12 mouse cellular contexts compared by ENCODE assay signal in genomic region chr5:116538491-116538890, GRCm38 (mm10). TPM values are rescaled to one million over a fixed set of nuclear protein-coding genes. Genes with fewer than 3 reads are reported as not detected.
DNase-seq lines count a peak whose midpoint lies in the region; ATAC-seq and TF ChIP-seq lines count a peak whose summit lies in the region.
"Had no signal": no experiment of that assay in that cellular context is flagged by ENCODE, and none has a peak within 500 bp of the region (broad histone marks: within the 10 kb centered on the region; RNA-seq: fewer than 3 reads in every experiment).

No protein-coding gene starts in this region.

- ATAC-seq in forebrain, postnatal 0 days = no peak
- no peak for ATAC-seq in forebrain, embryonic 12.5 days (ENCODE audit: low FRiP score)
- ATAC-seq in liver, embryonic 14.5 days (ENCODE audit: insufficient read depth) = no peak
- no peak for ATAC-seq in liver, embryonic 11.5 days (replicated peaks; ENCODE audit: low FRiP score)
- ATAC-seq in embryonic facial prominence, embryonic 11.5 days (replicated peaks; ENCODE audit: insufficient number of reproducible peaks, low FRiP score, low TSS enrichment, low read depth) = no peak

- H3K36me3 ChIP-seq in forebrain, postnatal 0 days (ENCODE audit: insufficient read depth) = no peaks in the 10 kb centered on the region
- H3K36me3 ChIP-seq in forebrain, embryonic 12.5 days (replicated peaks) = 0 out of 2 replicates have a peak, but pooled peaks cover 9% of the 10 kb centered on the region
- no peaks in the 10 kb centered on the region for H3K36me3 ChIP-seq in liver, embryonic 14.5 days (replicated peaks; ENCODE audit: control insufficient read depth, insufficient read depth, low read depth)
- no peaks in the 10 kb centered on the region for H3K36me3 ChIP-seq in liver, embryonic 11.5 days (ENCODE audit: control insufficient read depth, insufficient read depth, low read length)
- no peaks in the 10 kb centered on the region for H3K36me3 ChIP-seq in embryonic facial prominence, embryonic 11.5 days (replicated peaks; ENCODE audit: control insufficient read depth, insufficient read depth, low read depth, low read length)
- H3K36me3 ChIP-seq: limb, embryonic 12.5 days had no signal

- no peak overlapping the region for H3K27ac ChIP-seq in forebrain, postnatal 0 days (ENCODE audit: low read depth, low read length)
- H3K27ac ChIP-seq in forebrain, embryonic 12.5 days = no peak overlapping the region
- H3K27ac ChIP-seq in liver, embryonic 14.5 days = no peak overlapping the region
- H3K27ac ChIP-seq in liver, embryonic 11.5 days (ENCODE audit: low read depth, low read length) = no peak overlapping the region
- H3K27ac ChIP-seq in embryonic facial prominence, embryonic 11.5 days (replicated peaks; ENCODE audit: low read depth, low read length) = no peak overlapping the region
- H3K27ac ChIP-seq: limb, embryonic 12.5 days had no signal

- no peaks in the 10 kb centered on the region for H3K27me3 ChIP-seq in forebrain, postnatal 0 days (ENCODE audit: insufficient read depth, low read length)
- H3K27me3 ChIP-seq in forebrain, embryonic 12.5 days = no peaks in the 10 kb centered on the region
- H3K27me3 ChIP-seq in liver, embryonic 14.5 days (ENCODE audit: control insufficient read depth, insufficient read depth, low read length) = no peaks in the 10 kb centered on the region
- H3K27me3 ChIP-seq in liver, embryonic 11.5 days (replicated peaks; ENCODE audit: control insufficient read depth, insufficient read depth, low read length) = no peaks in the 10 kb centered on the region
- H3K27me3 ChIP-seq in embryonic facial prominence, embryonic 11.5 days (ENCODE audit: control insufficient read depth, insufficient read depth, low read length) = no peaks in the 10 kb centered on the region
- H3K27me3 ChIP-seq: CH12.LX; limb, embryonic 12.5 days had no signal

- H3K4me1 ChIP-seq in forebrain, postnatal 0 days (ENCODE audit: insufficient read depth) = peaks cover 3% of the 10 kb centered on the region; the same call in 1 of the 2 replicates
- H3K4me1 ChIP-seq in forebrain, embryonic 12.5 days = peaks cover 16% of the 10 kb centered on the region
- H3K4me1 ChIP-seq in liver, embryonic 14.5 days (replicated peaks; ENCODE audit: control insufficient read depth in 2 of 2, insufficient read depth in 2 of 2, low read length in 1 of 2) = no peaks in the 10 kb centered on the region
- H3K4me1 ChIP-seq in liver, embryonic 11.5 days (replicated peaks; ENCODE audit: control insufficient read depth, insufficient read depth, low read length) = no peaks in the 10 kb centered on the region
- no peaks in the 10 kb centered on the region for H3K4me1 ChIP-seq in embryonic facial prominence, embryonic 11.5 days (ENCODE audit: control insufficient read depth, insufficient read depth, low read length)
- H3K4me1 ChIP-seq: limb, embryonic 12.5 days had no signal

- TF ChIP-seq CTCF in forebrain, postnatal 0 days (IDR thresholded peaks at IDR 0.05; ENCODE audit: low read depth) = peak; percentile 54
- peak; percentile 47 for TF ChIP-seq CTCF in liver, embryonic 14.5 days (IDR thresholded peaks at IDR 0.05; ENCODE audit: low read depth)

- TF ChIP-seq EP300 in liver, embryonic 14.5 days (IDR thresholded peaks at IDR 0.05; ENCODE audit: low read depth) = no peak

- no peaks in the 10 kb centered on the region for H3K9me3 ChIP-seq in forebrain, postnatal 0 days (ENCODE audit: low read length)
- H3K9me3 ChIP-seq in forebrain, embryonic 12.5 days = no peaks in the 10 kb centered on the region
- H3K9me3 ChIP-seq in liver, embryonic 14.5 days (ENCODE audit: control insufficient read depth, low read length) = no peaks in the 10 kb centered on the region; the same call in 1 of the 2 replicates
- H3K9me3 ChIP-seq in liver, embryonic 11.5 days (ENCODE audit: control insufficient read depth, low read length) = no peaks in the 10 kb centered on the region
- no peaks in the 10 kb centered on the region for H3K9me3 ChIP-seq in embryonic facial prominence, embryonic 11.5 days (replicated peaks; ENCODE audit: control insufficient read depth, low read length)

- no peak for DNase-seq in forebrain, postnatal 0 days
- DNase-seq in liver, embryonic 14.5 days (ENCODE audit: low read depth in 3 of 3, low spot score in 3 of 3) = no peak
- no peak for DNase-seq in liver, embryonic 11.5 days (ENCODE audit: low spot score)
- peak; percentile 16 for DNase-seq in NIH3T3 (ENCODE audit: low read depth)
- DNase-seq in embryonic facial prominence, embryonic 11.5 days (ENCODE audit: low spot score) = peak; percentile 14
- DNase-seq in frontal cortex, postnatal 36 days (ENCODE audit: low spot score in 2 of 2) = no peak
- DNase-seq: heart, postnatal 4 days; kidney, postnatal 14 days had no signal

- no peak overlapping the region for H3K4me2 ChIP-seq in forebrain, postnatal 0 days (ENCODE audit: low read depth)
- no peak overlapping the region for H3K4me2 ChIP-seq in forebrain, embryonic 12.5 days
- no peak overlapping the region for H3K4me2 ChIP-seq in liver, embryonic 14.5 days (ENCODE audit: low read depth)
- H3K4me2 ChIP-seq in liver, embryonic 11.5 days = no peak overlapping the region
- no peak overlapping the region for H3K4me2 ChIP-seq in embryonic facial prominence, embryonic 11.5 days (ENCODE audit: low read depth, low read length)
- H3K4me2 ChIP-seq: limb, embryonic 12.5 days had no signal

- no peak overlapping the region for H3K9ac ChIP-seq in forebrain, postnatal 0 days
- H3K9ac ChIP-seq in forebrain, embryonic 12.5 days = no peak overlapping the region
- no peak overlapping the region for H3K9ac ChIP-seq in liver, embryonic 14.5 days (replicated peaks)
- H3K9ac ChIP-seq in liver, embryonic 11.5 days (ENCODE audit: low read depth, low read length) = no peak overlapping the region
- no peak overlapping the region for H3K9ac ChIP-seq in embryonic facial prominence, embryonic 11.5 days (replicated peaks; ENCODE audit: low read length)
- H3K9ac ChIP-seq: limb, embryonic 12.5 days had no signal

- WGBS in forebrain, postnatal 0 days = 62% methylated on average over 3 of the region's 3 CpGs
- 62% methylated on average over 3 of the region's 3 CpGs for WGBS in forebrain, embryonic 12.5 days
- WGBS in liver, embryonic 14.5 days (ENCODE audit: insufficient replicate concordance) = 37% methylated on average over 3 of the region's 3 CpGs
- 41% methylated on average over 3 of the region's 3 CpGs for WGBS in liver, embryonic 11.5 days
- WGBS in embryonic facial prominence, embryonic 11.5 days = 57% methylated on average over 3 of the region's 3 CpGs

- H3K4me3 ChIP-seq in forebrain, postnatal 0 days (ENCODE audit: low read depth, low read length) = no peak overlapping the region
- no peak overlapping the region for H3K4me3 ChIP-seq in forebrain, embryonic 12.5 days (replicated peaks)
- no peak overlapping the region for H3K4me3 ChIP-seq in liver, embryonic 14.5 days (ENCODE audit: insufficient read depth in 1 of 2, low read depth in 2 of 2, low read length in 2 of 2)
- H3K4me3 ChIP-seq in liver, embryonic 11.5 days (ENCODE audit: low read depth, low read length) = no peak overlapping the region
- no peak overlapping the region for H3K4me3 ChIP-seq in embryonic facial prominence, embryonic 11.5 days (ENCODE audit: low read depth, low read length)
- H3K4me3 ChIP-seq: limb, embryonic 12.5 days had no signal

RNA-seq across cellular contexts. Expression of gene Srrm4, which starts 53.1 kb away (rescaled TPM):
- 7.2 and 12.7 TPM in 2 replicates for total RNA-seq in forebrain, postnatal 0 days (2014; rRNA removed)
- polyA plus RNA-seq in forebrain, postnatal 0 days (2015; fragmentation: Nextera tagmentation; extraction: Ambion mirVana) = 10.8 and 16.4 TPM in 2 replicates
- 21.6 and 22.4 TPM in 2 replicates for polyA plus RNA-seq in forebrain, embryonic 12.5 days (2016; fragmentation: Nextera tagmentation; extraction: Ambion mirVana)
- 0.17 and 0.28 TPM in 2 replicates for polyA plus RNA-seq in liver, embryonic 14.5 days (2012; rRNA removed)
- polyA plus RNA-seq in liver, embryonic 14.5 days (2014; fragmentation: Nextera tagmentation; extraction: Ambion mirVana) = 0.24 and 0.28 TPM in 2 replicates
- 0.11 and 0.19 TPM in 2 replicates for polyA plus RNA-seq in liver, embryonic 11.5 days (2014; fragmentation: Nextera tagmentation; extraction: Ambion mirVana)
- 3.4 and 4.2 TPM in 2 replicates for polyA plus RNA-seq in embryonic facial prominence, embryonic 11.5 days (2014; fragmentation: Nextera tagmentation; extraction: Ambion mirVana)
- total RNA-seq: CH12.LX; megakaryocyte progenitor cell, adult 5-6 weeks had no signal

Comparison
In these comparisons a context has a peak if more than half of its experiments do, and no peak if none do; other contexts are left out.
1. DNase-seq: peak in NIH3T3 (single experiment) and embryonic facial prominence, embryonic 11.5 days (single experiment); none in forebrain, postnatal 0 days (single experiment), liver, embryonic 14.5 days (0 of 3), liver, embryonic 11.5 days (single experiment) and frontal cortex, postnatal 36 days (0 of 2).